Mouse (Mus musculus) ES-E14 (cell line): ENCODE measurements around the gene Mypop. TPM values are rescaled to one million over a fixed set of nuclear protein-coding genes. Genes with fewer than 3 reads are reported as not detected.

Experiments used
- DNase-seq: peaks from one replicate; pipeline ENCODE4 v3.0.0-alpha.2; 2013; ENCODE audit warnings: low read depth, low spot score
- H3K27ac ChIP-seq: 2 replicates; pipeline ENCODE4 v1.5.1; 2012; ENCODE audit warnings: low read depth, mild to moderate bottlenecking, low read length, moderate library complexity, mixed read lengths; ENCODE audit not compliant: poor library complexity, insufficient read depth, severe bottlenecking
- H3K36me3 ChIP-seq: 2 replicates; pipeline ENCODE4 v1.6.1; 2012; ENCODE audit warnings: mild to moderate bottlenecking, low read length, moderate library complexity, mixed read lengths; ENCODE audit not compliant: control insufficient read depth, poor library complexity, insufficient read depth, severe bottlenecking
- H3K4me1 ChIP-seq, 2 experiments: fragments of 150-350 bp in 1 of 2; sonication (generic) in 1 of 2; 2 replicates each; pipeline ENCODE4 v1.6.1; 2012; ENCODE audit warnings: low read length in 2 of 2, mild to moderate bottlenecking in 1 of 2, mixed read lengths in 1 of 2; ENCODE audit not compliant: control insufficient read depth in 2 of 2, insufficient read depth in 2 of 2, poor library complexity in 1 of 2
- H3K4me3 ChIP-seq, 2 experiments: fragments of 150-350 bp in 1 of 2; sonication (generic) in 1 of 2; 2 replicates each; pipeline ENCODE4 v1.5.1; 2012; ENCODE audit warnings: low read length in 2 of 2, low read depth in 1 of 2, mild to moderate bottlenecking in 1 of 2, mixed read lengths in 1 of 2; ENCODE audit not compliant: insufficient read depth in 1 of 2, poor library complexity in 1 of 2, severe bottlenecking in 1 of 2
- H3K9ac ChIP-seq: 2 replicates; pipeline ENCODE4 v1.6.1; 2012; ENCODE audit warnings: low read depth, mild to moderate bottlenecking, low read length, mixed read lengths; ENCODE audit not compliant: poor library complexity, insufficient read depth, severe bottlenecking
- H3K9me3 ChIP-seq: fragments of 150-350 bp; sonication (generic); 2 replicates; pipeline ENCODE4 v1.6.1; 2012; ENCODE audit warnings: low read depth, mild to moderate bottlenecking, low read length; ENCODE audit not compliant: control insufficient read depth, insufficient read depth
- CHD2 ChIP-seq: IDR thresholded peaks from 2 replicates; pipeline ENCODE4 v1.6.1; 2014; ENCODE audit warnings: mild to moderate bottlenecking, low read depth, low read length, inconsistent platforms
- HCFC1 ChIP-seq: IDR thresholded peaks from 2 replicates; pipeline ENCODE4 v1.6.1; 2012; ENCODE audit warnings: low read length, inconsistent platforms, borderline replicate concordance; ENCODE audit not compliant: insufficient read depth
- MAFK ChIP-seq: IDR thresholded peaks from 2 replicates; pipeline ENCODE4 v1.6.1; 2014; ENCODE audit warnings: mild to moderate bottlenecking, low read depth, low read length, inconsistent platforms; ENCODE audit not compliant: insufficient read depth
- ZC3H11A ChIP-seq: IDR thresholded peaks from 2 replicates; pipeline ENCODE4 v1.6.1; 2012; ENCODE audit warnings: low read depth, mild to moderate bottlenecking, inconsistent platforms, low read length, borderline replicate concordance
- ZNF384 ChIP-seq: IDR thresholded peaks from 2 replicates; pipeline ENCODE4 v1.6.1; 2012; ENCODE audit warnings: low read depth, low read length, inconsistent platforms
- in situ Hi-C, 2 experiments: fragments of 600-800 bp; cut with MboI; formaldehyde crosslinking; loops; one replicate each; pipeline ENCODE4 v1.15.1; 2025; ENCODE audit warnings: low sequenced_read_pairs in 2 of 2, inconsistent platforms in 1 of 2; ENCODE audit not compliant: unreplicated experiment in 2 of 2
- total RNA-seq: library from RNA; depleted of rRNA; stranded (reverse); fragments of 300-350 nt; gene quantifications from 2 replicates; pipeline ENCODE4 v1.2.3, GENCODE M21; 2012

The Mypop gene
- total RNA-seq, 1 experiment = 3.1 TPM

- H3K4me3 ChIP-seq = no peak overlapping the region
- in situ Hi-C loops = no loop called here
- TF ChIP-seq CHD2 (no peak), MAFK (no peak), HCFC1 (no peak), ZC3H11A (no peak), ZNF384 (no peak)
- DNase-seq = no peak
- H3K9me3 ChIP-seq = no peaks in the 10 kb centered on the region
- H3K4me1 ChIP-seq = no peaks in the 10 kb centered on the region; a peak in 1 of 4 replicates
- no peak overlapping the region for H3K27ac ChIP-seq
- peaks cover 56% of the 10 kb centered on the region for H3K36me3 ChIP-seq
- H3K9ac ChIP-seq = no peak overlapping the region
These were observed 40.6 kb downstream of the Mypop start for GRCm38 (mm10) chr7:19031641-19032040.

GRCm38 (mm10) chr7:19044616-19045015, 53.6 kb downstream of the Mypop start:
- no peak for DNase-seq
- Histone ChIP-seq H3K36me3 (peaks cover 82% of the 10 kb centered on the region), H3K9me3 (no peaks in the 10 kb centered on the region), H3K27ac (no peak overlapping the region), H3K4me1 (no peaks in the 10 kb centered on the region), H3K9ac (no peak overlapping the region), H3K4me3 (no peak overlapping the region)
- in situ Hi-C loops = no loop called here
- TF ChIP-seq HCFC1 (no peak), MAFK (no peak), CHD2 (no peak), ZNF384 (no peak), ZC3H11A (no peak)

GRCm38 (mm10) chr7:19046286-19047069, 55.4 kb downstream of the Mypop start:
- H3K27ac ChIP-seq = no peak overlapping the region
- H3K9me3 ChIP-seq = no peaks in the 10 kb centered on the region
- H3K9ac ChIP-seq = no peak overlapping the region
- H3K4me1 ChIP-seq = no peaks in the 10 kb centered on the region
- DNase-seq = no peak
- H3K4me3 ChIP-seq = no peak overlapping the region
- peaks cover 81% of the 10 kb centered on the region for H3K36me3 ChIP-seq
- TF ChIP-seq ZNF384 (no peak), CHD2 (no peak), MAFK (no peak), ZC3H11A (no peak), HCFC1 (no peak)
- in situ Hi-C loops = no loop called here

- TF ChIP-seq MAFK (no peak), HCFC1 (no peak), CHD2 (no peak), ZC3H11A (no peak), ZNF384 (no peak)
- Histone ChIP-seq H3K9ac (no peak overlapping the region), H3K4me1 (peaks cover 0 to under 1% of the 10 kb centered on the region in 2 experiments; a peak in 1 of 4 replicates), H3K27ac (no peak overlapping the region), H3K9me3 (no peaks in the 10 kb centered on the region), H3K36me3 (peaks cover 74% of the 10 kb centered on the region), H3K4me3 (no peak overlapping the region)
- DNase-seq = no peak
- in situ Hi-C loops = no loop called here
These were observed 57.0 kb downstream of the Mypop start for GRCm38 (mm10) chr7:19048006-19048527.
